Mouse (Mus musculus): Measurements from ENCODE around the gene Olfr156. TPM values are rescaled to one million over a fixed set of nuclear protein-coding genes. Genes with fewer than 3 reads are reported as not detected.
A peak's percentile ranks its signal among the peaks of the same experiment; 100 is the strongest.

The Olfr156 gene
- polyA plus RNA-seq (2016; fragmentation: Nextera tagmentation; extraction: Ambion mirVana), result not detected in 2 replicates

- 7% methylated on average over 7 of the region's 7 CpGs for WGBS
- no peaks in the 10 kb centered on the region for H3K27me3 ChIP-seq (ENCODE audit: poor library complexity, severe bottlenecking)
- peak; percentile 20 for DNase-seq (ENCODE audit: extremely low spot score, low spot score)
- H3K4me3 ChIP-seq, result no peak within 1 kb of the TSS
- H3K4me1 ChIP-seq, result peaks cover 10% of the 10 kb centered on the region
- no peaks in the 10 kb centered on the region for H3K36me3 ChIP-seq (replicated peaks)
- no peak within 1 kb of the TSS; the same call in 1 of the 2 replicates for H3K27ac ChIP-seq
- H3K9me3 ChIP-seq, result no peaks in the 10 kb centered on the region
Measured at GRCm38 (mm10) chr4:43823845-43824337, at the start of gene Olfr156. Gene Olfr156 (minus strand): TSS chr4:43823895.

DNA sequence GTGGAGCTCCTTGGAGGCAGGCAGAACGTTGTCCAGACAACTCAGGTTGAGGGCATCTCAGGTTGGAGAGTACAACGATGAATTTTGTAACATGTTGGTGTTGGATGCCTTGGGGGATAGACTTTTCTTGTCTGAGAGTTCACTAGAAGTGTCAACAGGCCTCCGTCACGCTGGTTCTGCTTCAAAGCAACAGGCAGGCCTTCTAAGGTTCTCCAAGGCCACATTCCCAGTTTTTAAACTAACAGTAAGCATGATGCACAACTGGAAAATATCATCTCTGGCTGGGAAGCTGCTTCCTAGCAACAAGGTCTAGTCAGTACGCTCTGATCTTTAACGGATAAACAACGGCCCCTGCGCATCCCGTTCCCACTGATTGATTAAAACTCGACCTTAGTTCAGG is 46.1 kb upstream of the Olfr156 start:
- DNase-seq (ENCODE audit: extremely low spot score, low spot score), result no peak
- 93% methylated on average over 10 of the region's 10 CpGs for WGBS
- Histone ChIP-seq H3K4me3 (no peak overlapping the region), H3K9me3 (peaks cover 15% of the 10 kb centered on the region), H3K27me3 (ENCODE audit: poor library complexity, severe bottlenecking) (no peaks in the 10 kb centered on the region), H3K27ac (no peak overlapping the region), H3K4me1 (peaks cover 4% of the 10 kb centered on the region), H3K36me3 (replicated peaks) (no peaks in the 10 kb centered on the region)

GRCm38 (mm10) chr4:43863298-43863697 is 39.6 kb upstream of the Olfr156 start:
- WGBS, result 65% methylated on average over 4 of the region's 4 CpGs
- H3K36me3 ChIP-seq (replicated peaks), result no peaks in the 10 kb centered on the region
- no peak overlapping the region for H3K27ac ChIP-seq
- H3K4me1 ChIP-seq, result peaks cover 9% of the 10 kb centered on the region
- no peak for DNase-seq (ENCODE audit: extremely low spot score, low spot score)
- H3K4me3 ChIP-seq, result no peak overlapping the region
- H3K9me3 ChIP-seq, result no peaks in the 10 kb centered on the region
- 0 out of 2 replicates have a peak, but pooled peaks cover 3% of the 10 kb centered on the region for H3K27me3 ChIP-seq (ENCODE audit: poor library complexity, severe bottlenecking)

DNA sequence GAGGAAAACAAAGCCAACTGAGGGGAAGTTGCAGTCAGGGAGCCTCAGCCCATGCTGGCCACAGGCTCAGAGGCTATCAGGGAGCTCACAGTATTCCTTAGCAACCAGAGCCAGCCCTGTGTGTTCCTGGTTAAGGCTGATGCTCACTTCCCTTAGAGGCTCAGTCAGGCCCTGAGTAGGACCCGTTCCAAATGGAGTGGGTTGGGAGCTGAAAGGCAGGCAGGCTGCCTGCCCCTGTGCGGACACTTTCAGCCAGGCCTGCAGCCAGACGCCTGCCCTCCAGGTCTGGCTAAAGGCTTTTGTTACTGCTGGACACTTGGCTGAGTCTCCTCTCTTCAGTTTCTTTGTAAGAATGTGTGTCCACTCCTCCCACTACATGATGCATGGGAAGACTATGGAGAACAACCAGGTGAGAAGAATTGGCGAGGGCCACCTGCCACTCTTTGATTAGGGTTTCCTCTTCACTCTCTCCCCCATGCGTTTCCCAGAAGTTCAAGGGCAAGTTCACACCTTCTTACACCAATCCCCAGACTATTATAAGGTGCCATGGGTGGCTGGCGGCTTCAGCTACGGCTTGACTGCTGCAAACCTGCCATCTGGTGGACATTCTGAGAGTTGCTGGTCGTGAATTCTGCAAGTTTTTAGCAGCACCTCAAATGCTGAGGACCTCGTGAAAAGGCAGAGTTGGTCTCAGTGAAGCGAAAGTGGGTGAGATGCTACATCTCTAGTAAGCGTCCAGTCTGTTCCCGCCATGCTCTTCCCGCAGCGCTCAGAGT is 37.2 kb upstream of the Olfr156 start:
- WGBS, result 20% methylated on average over 14 of the region's 14 CpGs
- Histone ChIP-seq H3K9me3 (no peaks in the 10 kb centered on the region), H3K36me3 (replicated peaks) (no peaks in the 10 kb centered on the region), H3K27me3 (ENCODE audit: poor library complexity, severe bottlenecking) (0 out of 2 replicates have a peak, but pooled peaks cover 3% of the 10 kb centered on the region), H3K27ac (0 out of 2 replicates have a peak overlapping the region, but pooled peaks have one; percentile 5), H3K4me3 (no peak overlapping the region), H3K4me1 (peaks cover 9% of the 10 kb centered on the region)
- DNase-seq (ENCODE audit: extremely low spot score, low spot score), result peak; percentile 68

- Histone ChIP-seq H3K27ac (no peak overlapping the region), H3K4me3 (no peak overlapping the region), H3K9me3 (no peaks in the 10 kb centered on the region), H3K36me3 (replicated peaks) (no peaks in the 10 kb centered on the region), H3K27me3 (ENCODE audit: poor library complexity, severe bottlenecking) (0 out of 2 replicates have a peak, but pooled peaks cover 3% of the 10 kb centered on the region), H3K4me1 (peaks cover 9% of the 10 kb centered on the region)
- WGBS, result 90% methylated on average over 10 of the region's 10 CpGs
- no peak for DNase-seq (ENCODE audit: extremely low spot score, low spot score)
Measured at GRCm38 (mm10) chr4:43859886-43860285, 36.2 kb upstream of the Olfr156 start.

GRCm38 (mm10) chr4:43854101-43854500 is 30.4 kb upstream of the Olfr156 start:
- Histone ChIP-seq H3K4me1 (no peaks in the 10 kb centered on the region), H3K4me3 (no peak overlapping the region), H3K36me3 (replicated peaks) (no peaks in the 10 kb centered on the region), H3K27me3 (ENCODE audit: poor library complexity, severe bottlenecking) (no peaks in the 10 kb centered on the region), H3K9me3 (no peaks in the 10 kb centered on the region), H3K27ac (no peak overlapping the region)
- no peak for DNase-seq (ENCODE audit: extremely low spot score, low spot score)
- 75% methylated on average over 8 of the region's 8 CpGs for WGBS

- H3K27me3 ChIP-seq (ENCODE audit: poor library complexity, severe bottlenecking), result no peaks in the 10 kb centered on the region
- no peaks in the 10 kb centered on the region for H3K36me3 ChIP-seq (replicated peaks)
- DNase-seq (ENCODE audit: extremely low spot score, low spot score), result no peak
- WGBS, result 87% methylated on average over 6 of the region's 6 CpGs
- no peaks in the 10 kb centered on the region for H3K4me1 ChIP-seq
- H3K27ac ChIP-seq, result no peak within 1 kb of the TSS
- H3K4me3 ChIP-seq, result no peak within 1 kb of the TSS
- H3K9me3 ChIP-seq, result no peaks in the 10 kb centered on the region
Measured at GRCm38 (mm10) chr4:43851265-43851664, 27.6 kb upstream of the Olfr156 start, which contains the start of gene Olfr155. Gene Olfr155 (plus strand): TSS chr4:43851565.

GRCm38 (mm10) chr4:43840101-43840500 is 16.4 kb upstream of the Olfr156 start, which contains the start of gene Olfr157:
Gene Olfr157 (minus strand): TSS chr4:43840201.
- Histone ChIP-seq H3K4me3 (no peak within 1 kb of the TSS), H3K4me1 (no peaks in the 10 kb centered on the region), H3K27ac (no peak within 1 kb of the TSS), H3K27me3 (ENCODE audit: poor library complexity, severe bottlenecking) (no peaks in the 10 kb centered on the region), H3K9me3 (peaks cover 6% of the 10 kb centered on the region), H3K36me3 (replicated peaks) (no peaks in the 10 kb centered on the region)
- DNase-seq (ENCODE audit: extremely low spot score, low spot score), result no peak
- WGBS, result 79% methylated on average over 1 of the region's 1 CpGs

GRCm38 (mm10) chr4:43838326-43838725 is 14.6 kb upstream of the Olfr156 start:
- H3K4me3 ChIP-seq, result no peak overlapping the region
- no peaks in the 10 kb centered on the region for H3K27me3 ChIP-seq (ENCODE audit: poor library complexity, severe bottlenecking)
- WGBS, result 76% methylated on average over 3 of the region's 3 CpGs
- H3K27ac ChIP-seq, result no peak overlapping the region
- H3K4me1 ChIP-seq, result no peaks in the 10 kb centered on the region
- H3K36me3 ChIP-seq (replicated peaks), result no peaks in the 10 kb centered on the region
- DNase-seq (ENCODE audit: extremely low spot score, low spot score), result no peak
- H3K9me3 ChIP-seq, result peaks cover 3% of the 10 kb centered on the region; the same call in 1 of the 2 replicates

DNA sequence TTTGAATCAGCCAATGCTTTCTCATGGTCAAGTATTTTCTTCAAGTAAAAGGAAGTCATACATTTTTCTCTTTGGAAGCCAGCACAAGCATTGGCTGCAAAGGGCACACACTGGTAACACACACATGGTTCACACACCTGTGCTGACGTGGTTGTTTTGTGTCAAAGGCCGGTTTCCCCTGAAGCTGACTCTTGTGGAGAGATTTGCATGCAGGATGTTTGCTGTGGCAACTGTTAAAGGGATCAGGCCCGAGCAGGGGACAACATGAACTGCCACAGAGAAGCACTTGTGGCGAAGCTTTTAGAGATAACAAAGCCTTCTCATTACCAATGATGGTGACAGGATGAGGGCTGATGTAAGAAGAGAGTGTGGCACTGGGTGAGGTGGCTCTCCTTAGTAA is 11.1 kb upstream of the Olfr156 start:
- no peaks in the 10 kb centered on the region for H3K9me3 ChIP-seq
- no peaks in the 10 kb centered on the region for H3K27me3 ChIP-seq (ENCODE audit: poor library complexity, severe bottlenecking)
- 77% methylated on average over 4 of the region's 4 CpGs for WGBS
- no peaks in the 10 kb centered on the region for H3K36me3 ChIP-seq (replicated peaks)
- DNase-seq (ENCODE audit: extremely low spot score, low spot score), result no peak
- no peak overlapping the region for H3K27ac ChIP-seq
- no peaks in the 10 kb centered on the region for H3K4me1 ChIP-seq
- H3K4me3 ChIP-seq, result no peak overlapping the region

GRCm38 (mm10) chr4:43833752-43834151 is 10.1 kb upstream of the Olfr156 start:
- WGBS, result 67% methylated on average over 5 of the region's 5 CpGs
- Histone ChIP-seq H3K4me1 (no peaks in the 10 kb centered on the region), H3K4me3 (no peak overlapping the region), H3K27me3 (ENCODE audit: poor library complexity, severe bottlenecking) (no peaks in the 10 kb centered on the region), H3K36me3 (replicated peaks) (no peaks in the 10 kb centered on the region), H3K27ac (no peak overlapping the region), H3K9me3 (no peaks in the 10 kb centered on the region)
- no peak for DNase-seq (ENCODE audit: extremely low spot score, low spot score)

DNA sequence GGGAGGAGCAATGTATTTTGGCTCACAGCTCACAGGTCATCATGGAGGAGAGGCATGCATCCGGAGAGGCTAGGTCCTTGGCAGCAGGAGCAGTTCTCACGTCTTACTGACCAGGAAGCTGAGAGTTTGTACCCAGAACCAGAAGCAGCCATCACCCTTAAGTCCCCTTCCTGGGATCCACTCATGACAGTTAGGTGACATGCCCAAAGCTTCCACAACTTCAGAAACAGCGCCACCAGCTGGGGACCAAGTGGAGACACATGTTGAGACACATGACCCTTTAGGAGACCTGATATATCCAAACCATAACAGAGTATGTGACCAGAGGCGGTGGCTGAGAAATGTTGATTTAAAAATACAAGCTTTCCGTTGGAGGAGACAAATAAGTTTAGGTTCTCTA is 8.3 kb upstream of the Olfr156 start:
- no peak overlapping the region for H3K4me3 ChIP-seq
- no peaks in the 10 kb centered on the region for H3K27me3 ChIP-seq (ENCODE audit: poor library complexity, severe bottlenecking)
- WGBS, result 70% methylated on average over 5 of the region's 5 CpGs
- no peak overlapping the region for H3K27ac ChIP-seq
- no peaks in the 10 kb centered on the region for H3K9me3 ChIP-seq
- DNase-seq (ENCODE audit: extremely low spot score, low spot score), result no peak
- H3K36me3 ChIP-seq (replicated peaks), result no peaks in the 10 kb centered on the region
- no peaks in the 10 kb centered on the region for H3K4me1 ChIP-seq

DNA sequence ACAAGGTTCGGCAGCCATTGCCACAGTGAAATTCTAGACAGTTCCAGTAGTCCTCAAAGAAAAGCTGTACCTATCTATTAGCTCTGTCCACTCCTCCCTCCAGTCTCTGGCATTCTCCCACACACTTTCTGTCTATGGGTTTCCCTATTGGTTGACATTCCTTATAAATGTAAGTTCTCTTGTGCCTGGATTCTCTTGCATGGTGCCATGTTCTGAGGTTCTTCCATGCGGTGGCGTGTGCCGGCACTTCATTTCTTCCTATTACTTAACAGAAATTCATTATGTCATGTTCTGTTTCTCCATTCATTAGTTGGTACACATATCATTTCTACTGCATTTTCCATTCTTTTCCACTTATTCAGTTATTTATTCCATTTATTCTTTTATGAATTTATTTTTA is 5.1 kb upstream of the Olfr156 start:
- Histone ChIP-seq H3K4me3 (no peak overlapping the region), H3K27me3 (ENCODE audit: poor library complexity, severe bottlenecking) (no peaks in the 10 kb centered on the region), H3K36me3 (replicated peaks) (no peaks in the 10 kb centered on the region), H3K9me3 (no peaks in the 10 kb centered on the region), H3K4me1 (peaks cover 7% of the 10 kb centered on the region), H3K27ac (no peak overlapping the region)
- 97% methylated on average over 4 of the region's 4 CpGs for WGBS
- DNase-seq (ENCODE audit: extremely low spot score, low spot score), result no peak
